Mouse (Mus musculus) intestine, postnatal 0 days (tissue): Measurements from ENCODE around the gene Hyls1. TPM values are rescaled to one million over a fixed set of nuclear protein-coding genes. Genes with fewer than 3 reads are reported as not detected.
"Not testable (repeated sequence)": the region's sequence is repeated elsewhere in the genome, so short reads cannot be mapped to it uniquely, and the experiment has no call there.

ENCODE experiments used
- ATAC-seq: fragments of 200-750 bp; cut with Nextera tagmentation; 2 replicates; pipeline ENCODE4 v1.8.0; 2017; ENCODE audit warnings: mild to moderate bottlenecking, moderate TSS enrichment, moderate library complexity
- H3K27ac ChIP-seq: fragments of 300-500 bp; sonication (generic); 2 replicates; pipeline ENCODE4 v1.5.1; 2014; ENCODE audit warnings: mild to moderate bottlenecking, low read depth, low read length, moderate library complexity
- H3K27me3 ChIP-seq: fragments of 300-500 bp; sonication (generic); replicated peaks from 2 replicates; pipeline ENCODE4 v1.6.1; 2014; ENCODE audit warnings: low read length, mixed read lengths; ENCODE audit not compliant: control insufficient read depth, insufficient read depth
- H3K36me3 ChIP-seq: fragments of 300-500 bp; sonication (generic); 2 replicates; pipeline ENCODE4 v1.6.1; 2014; ENCODE audit warnings: mild to moderate bottlenecking, moderate library complexity; ENCODE audit not compliant: control insufficient read depth, insufficient read depth
- H3K4me1 ChIP-seq: fragments of 300-500 bp; sonication (generic); replicated peaks from 2 replicates; pipeline ENCODE4 v1.6.1; 2014; ENCODE audit warnings: antibody characterized with exemption, low read length, mixed read lengths; ENCODE audit not compliant: control insufficient read depth, insufficient read depth
- H3K4me2 ChIP-seq: fragments of 300-500 bp; sonication (generic); replicated peaks from 2 replicates; pipeline ENCODE4 v1.6.1; 2014; ENCODE audit warnings: low read depth, mild to moderate bottlenecking, moderate library complexity
- H3K4me3 ChIP-seq: fragments of 300-500 bp; sonication (generic); 2 replicates; pipeline ENCODE4 v1.5.1; 2014; ENCODE audit warnings: low read depth, low read length
- H3K9ac ChIP-seq: fragments of 300-500 bp; sonication (generic); 2 replicates; pipeline ENCODE4 v1.6.1; 2014; ENCODE audit warnings: mild to moderate bottlenecking, low read depth, low read length
- H3K9me3 ChIP-seq: fragments of 300-500 bp; sonication (generic); 2 replicates; pipeline ENCODE4 v1.6.1; 2016; ENCODE audit warnings: mixed run types; ENCODE audit not compliant: control insufficient read depth
- CTCF ChIP-seq: sonication (generic); IDR thresholded peaks from 2 replicates; pipeline ENCODE4 v1.5.1; 2016; ENCODE audit warnings: low read depth, mild to moderate bottlenecking, control low read depth, antibody characterized with exemption, moderate library complexity
- WGBS: fragments of 180-500 bp; shearing (Covaris S2); extraction: QIAGEN DNeasy Blood & Tissue Kit; methylation state at CpG from one replicate; pipeline ENCODE4 v1.1.7; 2014; 5-methylcytosine and 5-hydroxymethylcytosine counted together
- polyA plus RNA-seq: library from polyadenylated mRNA; unstranded; fragments of >200 nt; fragmentation: Nextera tagmentation; extraction: Ambion mirVana; gene quantifications from 2 replicates; pipeline ENCODE4 v1.2.1, GENCODE M21; 2015

Hyls1 gene
- polyA plus RNA-seq = 4.2 and 4.9 TPM in 2 replicates

GRCm38 (mm10) chr9:35569571-35570534, at the start of gene Hyls1, which contains the start of gene Pate2:
Gene Hyls1, minus strand, starts transcription at chr9:35570398.
Gene Pate2, plus strand, starts transcription at chr9:35570284.
- under 1% methylated on average over 86 of the region's 86 CpGs for WGBS
- TF ChIP-seq CTCF = peak; percentile 59
- Histone ChIP-seq H3K4me2 (peak within 1 kb of the TSS; percentile 70), H3K27ac (peak within 1 kb of the TSS; percentile 41; the same call in 1 of the 2 replicates), H3K4me1 (0 out of 2 replicates have a peak, but pooled peaks cover 3% of the 10 kb centered on the region), H3K9me3 (no peaks in the 10 kb centered on the region), H3K27me3 (peaks cover 10% of the 10 kb centered on the region; the same call in 1 of the 2 replicates), H3K36me3 (peaks cover 11% of the 10 kb centered on the region; the same call in 1 of the 2 replicates), H3K4me3 (peak within 1 kb of the TSS; percentile 75), H3K9ac (peak within 1 kb of the TSS; percentile 52)
- peak; percentile 99 for ATAC-seq

GRCm38 (mm10) chr9:35616784-35617183, 46.6 kb upstream of the Hyls1 start:
- not testable (repeated sequence) for H3K27ac ChIP-seq, H3K4me1 ChIP-seq, H3K27me3 ChIP-seq, H3K4me3 ChIP-seq, H3K9ac ChIP-seq, H3K9me3 ChIP-seq, ATAC-seq, H3K4me2 ChIP-seq, H3K36me3 ChIP-seq
- WGBS = 73% methylated on average over 2 of the region's 2 CpGs

GRCm38 (mm10) chr9:35614005-35614404, 43.8 kb upstream of the Hyls1 start:
- H3K27ac ChIP-seq = no peak overlapping the region
- H3K4me3 ChIP-seq = no peak overlapping the region
- H3K36me3 ChIP-seq = no peaks in the 10 kb centered on the region
- TF ChIP-seq CTCF = peak; percentile 52
- 25% methylated on average over 2 of the region's 2 CpGs for WGBS
- H3K27me3 ChIP-seq = no peaks in the 10 kb centered on the region
- no peak overlapping the region for H3K9ac ChIP-seq
- no peaks in the 10 kb centered on the region for H3K4me1 ChIP-seq
- no peak for ATAC-seq
- no peak overlapping the region for H3K4me2 ChIP-seq
- no peaks in the 10 kb centered on the region for H3K9me3 ChIP-seq

- Histone ChIP-seq H3K9ac (no peak within 1 kb of the TSS), H3K27ac (no peak within 1 kb of the TSS), H3K9me3 (no peaks in the 10 kb centered on the region), H3K27me3 (no peaks in the 10 kb centered on the region), H3K4me2 (no peak within 1 kb of the TSS), H3K4me1 (no peaks in the 10 kb centered on the region), H3K36me3 (no peaks in the 10 kb centered on the region), H3K4me3 (no peak within 1 kb of the TSS)
- ATAC-seq = no peak
- no peak for TF ChIP-seq CTCF
- 82% methylated on average over 1 of the region's 1 CpGs for WGBS
Observed at GRCm38 (mm10) chr9:35611841-35612240, 41.6 kb upstream of the Hyls1 start, which contains the start of gene Pate4. Gene Pate4, minus strand, starts transcription at chr9:35611941.

GRCm38 (mm10) chr9:35607647-35608405, 37.6 kb upstream of the Hyls1 start:
- Histone ChIP-seq H3K9me3 (no peaks in the 10 kb centered on the region), H3K27ac (no peak overlapping the region), H3K27me3 (no peaks in the 10 kb centered on the region), H3K4me2 (no peak overlapping the region), H3K36me3 (no peaks in the 10 kb centered on the region), H3K9ac (no peak overlapping the region), H3K4me3 (no peak overlapping the region), H3K4me1 (no peaks in the 10 kb centered on the region)
- 69% methylated on average over 8 of the region's 8 CpGs for WGBS
- no peak for ATAC-seq
- TF ChIP-seq CTCF = no peak

GRCm38 (mm10) chr9:35592903-35593302, 22.7 kb upstream of the Hyls1 start:
- Histone ChIP-seq H3K27ac (no peak overlapping the region), H3K4me2 (no peak overlapping the region), H3K9me3 (no peaks in the 10 kb centered on the region), H3K9ac (no peak overlapping the region), H3K4me3 (no peak overlapping the region), H3K27me3 (no peaks in the 10 kb centered on the region), H3K4me1 (no peaks in the 10 kb centered on the region), H3K36me3 (no peaks in the 10 kb centered on the region)
- TF ChIP-seq CTCF = peak; percentile 73
- no peak for ATAC-seq
- WGBS = 3% methylated on average over 2 of the region's 2 CpGs
